In the genomic region with DNA sequence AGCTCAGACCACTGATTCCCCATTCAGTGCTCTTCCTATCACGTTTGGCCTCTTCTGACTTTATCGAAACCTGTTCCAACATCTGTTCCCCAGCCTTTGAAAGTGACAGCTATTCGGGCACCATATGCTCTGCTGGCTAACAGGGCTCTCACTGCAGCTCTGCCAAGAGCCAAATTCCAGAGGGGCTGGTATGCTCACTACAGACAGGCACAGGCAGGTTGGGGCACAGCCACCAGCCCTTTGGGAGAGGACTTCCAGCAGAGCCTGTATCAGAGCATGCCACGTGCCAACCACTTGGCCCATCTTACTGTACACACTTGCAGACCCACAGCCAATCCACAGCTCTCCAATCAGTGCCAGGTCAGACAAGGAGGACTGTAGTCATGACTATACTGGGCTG, we compare ENCODE assay signal across 13 mouse cellular contexts.
DNase-seq lines count a peak whose midpoint lies in the region; ATAC-seq and TF ChIP-seq lines count a peak whose summit lies in the region.
"Had no signal": no experiment of that assay in that cellular context is flagged by ENCODE, and none has a peak within 500 bp of the region (broad histone marks: within the 10 kb centered on the region; RNA-seq: fewer than 3 reads in every experiment).

No protein-coding gene starts in this region.

- no peak for ATAC-seq in heart, embryonic 11.5 days (replicated peaks; ENCODE audit: insufficient number of reproducible peaks, low FRiP score, low TSS enrichment)
- no peak for ATAC-seq in midbrain, postnatal 0 days (ENCODE audit: low FRiP score)
- no peak for ATAC-seq in megakaryocyte, adult 5-6 weeks (ENCODE audit: poor library complexity, severe bottlenecking)
- ATAC-seq: CD4-positive, CD25-positive, alpha-beta regulatory T cell, adult 4 months had no signal

- H3K27ac ChIP-seq in heart, embryonic 11.5 days (ENCODE audit: low read depth, low read length): no peak overlapping the region
- no peak overlapping the region for H3K27ac ChIP-seq in midbrain, postnatal 0 days (ENCODE audit: low read depth, low read length)
- no peak overlapping the region; the same call in 1 of the 2 replicates for H3K27ac ChIP-seq in midbrain, embryonic 10.5 days (replicated peaks)
- H3K27ac ChIP-seq: liver, embryonic 13.5 days; midbrain, embryonic 12.5 days had no signal

- no peak for TF ChIP-seq CTCF in midbrain, postnatal 0 days (IDR thresholded peaks at IDR 0.05)

- intact Hi-C loops in heart, postnatal 25 days (cut with DNase I): loop anchor here (5.0 kb wide), 1 partner anchor 67 kb away; the partner anchor contains the start of gene Plxna4

- H3K36me3 ChIP-seq in heart, embryonic 11.5 days (ENCODE audit: control insufficient read depth, insufficient read depth, low read length): no peaks in the 10 kb centered on the region
- H3K36me3 ChIP-seq in midbrain, postnatal 0 days (ENCODE audit: insufficient read depth, low read length): peaks cover 7% of the 10 kb centered on the region; the same call in 1 of the 2 replicates
- no peaks in the 10 kb centered on the region for H3K36me3 ChIP-seq in midbrain, embryonic 10.5 days
- H3K36me3 ChIP-seq: liver, embryonic 13.5 days; midbrain, embryonic 12.5 days had no signal

- no peak overlapping the region for H3K9ac ChIP-seq in heart, embryonic 11.5 days (ENCODE audit: low read depth, low read length)
- no peak overlapping the region for H3K9ac ChIP-seq in midbrain, postnatal 0 days (replicated peaks; ENCODE audit: low read length, poor library complexity, severe bottlenecking)
- H3K9ac ChIP-seq: liver, embryonic 13.5 days; midbrain, embryonic 12.5 days had no signal

- no peak overlapping the region for H3K4me2 ChIP-seq in heart, embryonic 11.5 days
- H3K4me2 ChIP-seq in midbrain, postnatal 0 days (ENCODE audit: low read depth, low read length, poor library complexity, severe bottlenecking): no peak overlapping the region
- H3K4me2 ChIP-seq: liver, embryonic 13.5 days; midbrain, embryonic 12.5 days had no signal

- no peaks in the 10 kb centered on the region for H3K27me3 ChIP-seq in heart, embryonic 11.5 days (ENCODE audit: control insufficient read depth, insufficient read depth, low read length)
- no peaks in the 10 kb centered on the region for H3K27me3 ChIP-seq in midbrain, postnatal 0 days (ENCODE audit: insufficient read depth, low read length)
- no peaks in the 10 kb centered on the region for H3K27me3 ChIP-seq in midbrain, embryonic 10.5 days (ENCODE audit: low read depth, poor library complexity, severe bottlenecking)
- H3K27me3 ChIP-seq: liver, embryonic 13.5 days; midbrain, embryonic 12.5 days had no signal

- DNase-seq in heart, adult 11 months: peak; percentile 99
- DNase-seq in midbrain, postnatal 0 days (ENCODE audit: low spot score): peak; percentile 62
- no peak for DNase-seq in midbrain, embryonic 10.5 days (ENCODE audit: low spot score)
- peak; percentile 26 to 31 for DNase-seq in cerebellum, postnatal 36 days
- DNase-seq in heart, postnatal 25 days (ENCODE audit: low spot score): peak; percentile 48
- no peak for DNase-seq in thymus, adult 18-20 months
- DNase-seq: adrenal gland, postnatal 14 days; kidney, adult 18-20 months; liver, embryonic 13.5 days had no signal

- no peak overlapping the region for H3K4me3 ChIP-seq in heart, embryonic 11.5 days (ENCODE audit: low read depth, low read length)
- H3K4me3 ChIP-seq in midbrain, postnatal 0 days (ENCODE audit: low read depth, low read length): no peak overlapping the region
- no peak overlapping the region for H3K4me3 ChIP-seq in midbrain, embryonic 10.5 days
- H3K4me3 ChIP-seq: liver, embryonic 13.5 days; midbrain, embryonic 12.5 days had no signal

- WGBS in heart, embryonic 11.5 days (ENCODE audit: insufficient replicate concordance): 72% methylated on average over 4 of the region's 4 CpGs
- 77% methylated on average over 4 of the region's 4 CpGs for WGBS in midbrain, postnatal 0 days
- WGBS in midbrain, embryonic 10.5 days: 86% methylated on average over 4 of the region's 4 CpGs

- H3K9me3 ChIP-seq in heart, embryonic 11.5 days (replicated peaks; ENCODE audit: control insufficient read depth, low read length): no peaks in the 10 kb centered on the region
- no peaks in the 10 kb centered on the region for H3K9me3 ChIP-seq in midbrain, postnatal 0 days (ENCODE audit: low read length)
- no peaks in the 10 kb centered on the region for H3K9me3 ChIP-seq in midbrain, embryonic 10.5 days (replicated peaks)
- H3K9me3 ChIP-seq: liver, embryonic 13.5 days; midbrain, embryonic 12.5 days had no signal

- no peaks in the 10 kb centered on the region for H3K4me1 ChIP-seq in heart, embryonic 11.5 days (ENCODE audit: control insufficient read depth, insufficient read depth, low read length)
- H3K4me1 ChIP-seq in midbrain, postnatal 0 days (ENCODE audit: insufficient read depth, low read length): no peaks in the 10 kb centered on the region
- H3K4me1 ChIP-seq in midbrain, embryonic 10.5 days: peaks cover 7% of the 10 kb centered on the region
- H3K4me1 ChIP-seq: liver, embryonic 13.5 days; midbrain, embryonic 12.5 days had no signal

Comparison
In these comparisons a context has a peak if more than half of its experiments do, and no peak if none do; other contexts are left out.
1. DNase-seq: peak in heart, adult 11 months (single experiment), midbrain, postnatal 0 days (single experiment), cerebellum, postnatal 36 days (2 of 2) and heart, postnatal 25 days (single experiment); none in midbrain, embryonic 10.5 days (single experiment) and thymus, adult 18-20 months (0 of 2).